Mouse (Mus musculus) intestine, postnatal 0 days (tissue): Measurements from ENCODE around the gene Eif3b. TPM values are rescaled to one million over a fixed set of nuclear protein-coding genes. Genes with fewer than 3 reads are reported as not detected.

Experiments used
- ATAC-seq: fragments of 200-750 bp; cut with Nextera tagmentation; 2 replicates; pipeline ENCODE4 v1.8.0; 2017; ENCODE audit warnings: mild to moderate bottlenecking, moderate TSS enrichment, moderate library complexity
- H3K27ac ChIP-seq: fragments of 300-500 bp; sonication (generic); 2 replicates; pipeline ENCODE4 v1.5.1; 2014; ENCODE audit warnings: mild to moderate bottlenecking, low read depth, low read length, moderate library complexity
- H3K27me3 ChIP-seq: fragments of 300-500 bp; sonication (generic); replicated peaks from 2 replicates; pipeline ENCODE4 v1.6.1; 2014; ENCODE audit warnings: low read length, mixed read lengths; ENCODE audit not compliant: control insufficient read depth, insufficient read depth
- H3K36me3 ChIP-seq: fragments of 300-500 bp; sonication (generic); 2 replicates; pipeline ENCODE4 v1.6.1; 2014; ENCODE audit warnings: mild to moderate bottlenecking, moderate library complexity; ENCODE audit not compliant: control insufficient read depth, insufficient read depth
- H3K4me1 ChIP-seq: fragments of 300-500 bp; sonication (generic); replicated peaks from 2 replicates; pipeline ENCODE4 v1.6.1; 2014; ENCODE audit warnings: antibody characterized with exemption, low read length, mixed read lengths; ENCODE audit not compliant: control insufficient read depth, insufficient read depth
- H3K4me2 ChIP-seq: fragments of 300-500 bp; sonication (generic); replicated peaks from 2 replicates; pipeline ENCODE4 v1.6.1; 2014; ENCODE audit warnings: low read depth, mild to moderate bottlenecking, moderate library complexity
- H3K4me3 ChIP-seq: fragments of 300-500 bp; sonication (generic); 2 replicates; pipeline ENCODE4 v1.5.1; 2014; ENCODE audit warnings: low read depth, low read length
- H3K9ac ChIP-seq: fragments of 300-500 bp; sonication (generic); 2 replicates; pipeline ENCODE4 v1.6.1; 2014; ENCODE audit warnings: mild to moderate bottlenecking, low read depth, low read length
- H3K9me3 ChIP-seq: fragments of 300-500 bp; sonication (generic); 2 replicates; pipeline ENCODE4 v1.6.1; 2016; ENCODE audit warnings: mixed run types; ENCODE audit not compliant: control insufficient read depth
- CTCF ChIP-seq: sonication (generic); IDR thresholded peaks from 2 replicates; pipeline ENCODE4 v1.5.1; 2016; ENCODE audit warnings: low read depth, mild to moderate bottlenecking, control low read depth, antibody characterized with exemption, moderate library complexity
- WGBS: fragments of 180-500 bp; shearing (Covaris S2); extraction: QIAGEN DNeasy Blood & Tissue Kit; methylation state at CpG from one replicate; pipeline ENCODE4 v1.1.7; 2014; 5-methylcytosine and 5-hydroxymethylcytosine counted together
- microRNA-seq: library from miRNA; unstranded; fragments of <30 nt; microRNA quantifications from one replicate; pipeline ENCODE4, GENCODE M21; 2016
- polyA plus RNA-seq: library from polyadenylated mRNA; unstranded; fragments of >200 nt; fragmentation: Nextera tagmentation; extraction: Ambion mirVana; gene quantifications from 2 replicates; pipeline ENCODE4 v1.2.1, GENCODE M21; 2015

Eif3b gene
- polyA plus RNA-seq, 1 experiment from 2014 or later, result 54.6 TPM

GRCm38 (mm10) chr5:140491142-140491541 lies 72.0 kb downstream of the Eif3b start:
- Histone ChIP-seq H3K27ac (no peak overlapping the region), H3K9ac (no peak overlapping the region), H3K4me3 (no peak overlapping the region), H3K4me1 (no peaks in the 10 kb centered on the region), H3K36me3 (no peaks in the 10 kb centered on the region), H3K27me3 (no peaks in the 10 kb centered on the region; the same call in 1 of the 2 replicates), H3K9me3 (no peaks in the 10 kb centered on the region), H3K4me2 (no peak overlapping the region)
- no peak for ATAC-seq
- 72% methylated on average over 6 of the region's 6 CpGs for WGBS
- TF ChIP-seq CTCF, result no peak

- TF ChIP-seq CTCF, result no peak
- 19% methylated on average over 11 of the region's 11 CpGs for WGBS
- ATAC-seq, result peak; percentile 28; the same call in 1 of the 2 replicates
Measured at GRCm38 (mm10) chr5:140492684-140493233, 73.6 kb downstream of the Eif3b start.

More at GRCm38 (mm10) chr5:140492684-140493233, 73.6 kb downstream of the Eif3b start:
- no peaks in the 10 kb centered on the region for H3K36me3 ChIP-seq
- H3K9me3 ChIP-seq, result no peaks in the 10 kb centered on the region
- no peaks in the 10 kb centered on the region; the same call in 1 of the 2 replicates for H3K27me3 ChIP-seq
- no peak overlapping the region for H3K9ac ChIP-seq
- no peaks in the 10 kb centered on the region for H3K4me1 ChIP-seq
- no peak overlapping the region for H3K4me2 ChIP-seq
- H3K27ac ChIP-seq, result no peak overlapping the region
- no peak overlapping the region for H3K4me3 ChIP-seq

Small RNA genes lying within 50 kb of the gene (microRNA-seq; reads per million reads assigned to microRNA genes)
- gene Mir7038, result not detected

Other genes starting within 250 kb of the Eif3b start
- gene Mad1l1, start 97.8 kb upstream of the Eif3b start, polyA plus RNA-seq, result 10.3 and 11.1 TPM in 2 replicates
- 28.9 and 34.7 TPM in 2 replicates for gene Nudt1, start 97.7 kb upstream of the Eif3b start, polyA plus RNA-seq
- gene Mrm2, start 87.4 kb upstream of the Eif3b start, polyA plus RNA-seq, result 11.2 and 13.7 TPM in 2 replicates
- gene Snx8, start 30.1 kb upstream of the Eif3b start, polyA plus RNA-seq, result 67.5 and 89.0 TPM in 2 replicates
- 0.05 TPM in 1 of 2 replicates, not detected in the other for gene Gm4869, start 26.3 kb downstream of the Eif3b start, polyA plus RNA-seq
- gene Chst12, start 86.2 kb downstream of the Eif3b start, polyA plus RNA-seq, result 17.0 and 18.8 TPM in 2 replicates
- 1.1 and 1.5 TPM in 2 replicates for gene Grifin, start 145.7 kb downstream of the Eif3b start, polyA plus RNA-seq
- 7.1 and 7.3 TPM in 2 replicates for gene Lfng, start 188.0 kb downstream of the Eif3b start, polyA plus RNA-seq
- gene Ttyh3, start 229.7 kb downstream of the Eif3b start, polyA plus RNA-seq, result 21.4 and 23.6 TPM in 2 replicates